ENCODE assay signal across 12 mouse cellular contexts in genomic region chr6:8472915-8473314, GRCm38 (mm10). TPM values are rescaled to one million over a fixed set of nuclear protein-coding genes. Genes with fewer than 3 reads are reported as not detected.
DNase-seq lines count a peak whose midpoint lies in the region; ATAC-seq and TF ChIP-seq lines count a peak whose summit lies in the region.
"Had no signal": no experiment of that assay in that cellular context is flagged by ENCODE, and none has a peak within 500 bp of the region (broad histone marks: within the 10 kb centered on the region; RNA-seq: fewer than 3 reads in every experiment).

No protein-coding gene starts in this region.

- no peaks in the 10 kb centered on the region for H3K36me3 ChIP-seq in intestine, embryonic 14.5 days (ENCODE audit: control insufficient read depth, insufficient read depth, low read length)
- no peaks in the 10 kb centered on the region for H3K36me3 ChIP-seq in intestine, postnatal 0 days (ENCODE audit: control insufficient read depth, insufficient read depth)
- no peaks in the 10 kb centered on the region for H3K36me3 ChIP-seq in heart, embryonic 16.5 days (ENCODE audit: control insufficient read depth, insufficient read depth)
- H3K36me3 ChIP-seq in lung, embryonic 15.5 days: no peaks in the 10 kb centered on the region
- H3K36me3 ChIP-seq in midbrain, embryonic 16.5 days (ENCODE audit: control insufficient read depth, insufficient read depth, low read length): no peaks in the 10 kb centered on the region
- H3K36me3 ChIP-seq in midbrain, postnatal 0 days (ENCODE audit: insufficient read depth, low read length): no peaks in the 10 kb centered on the region
- H3K36me3 ChIP-seq: hindbrain, embryonic 12.5 days; limb, embryonic 12.5 days had no signal

- no peaks in the 10 kb centered on the region for H3K9me3 ChIP-seq in intestine, embryonic 14.5 days (ENCODE audit: control insufficient read depth, low read length)
- no peaks in the 10 kb centered on the region for H3K9me3 ChIP-seq in intestine, postnatal 0 days (ENCODE audit: control insufficient read depth)
- peaks cover 2% of the 10 kb centered on the region; the same call in 1 of the 2 replicates for H3K9me3 ChIP-seq in heart, embryonic 16.5 days (replicated peaks; ENCODE audit: control insufficient read depth, low read length)
- no peaks in the 10 kb centered on the region for H3K9me3 ChIP-seq in lung, embryonic 15.5 days
- no peaks in the 10 kb centered on the region; the same call in 1 of the 2 replicates for H3K9me3 ChIP-seq in midbrain, embryonic 16.5 days (replicated peaks; ENCODE audit: control insufficient read depth, low read length, poor library complexity, severe bottlenecking)
- no peaks in the 10 kb centered on the region for H3K9me3 ChIP-seq in midbrain, postnatal 0 days (ENCODE audit: low read length)
- H3K9me3 ChIP-seq: hindbrain, embryonic 12.5 days; limb, embryonic 12.5 days had no signal

- no peak overlapping the region for H3K4me2 ChIP-seq in intestine, embryonic 14.5 days (ENCODE audit: low read length)
- H3K4me2 ChIP-seq in intestine, postnatal 0 days (replicated peaks; ENCODE audit: low read depth): no peak overlapping the region
- H3K4me2 ChIP-seq in heart, embryonic 16.5 days (ENCODE audit: low read depth, low read length): no peak overlapping the region
- H3K4me2 ChIP-seq in lung, embryonic 15.5 days: no peak overlapping the region; the same call in 1 of the 2 replicates
- no peak overlapping the region for H3K4me2 ChIP-seq in midbrain, embryonic 16.5 days (ENCODE audit: low read length)
- no peak overlapping the region for H3K4me2 ChIP-seq in midbrain, postnatal 0 days (ENCODE audit: low read depth, low read length, poor library complexity, severe bottlenecking)
- H3K4me2 ChIP-seq: hindbrain, embryonic 12.5 days; limb, embryonic 12.5 days had no signal

- no peak overlapping the region for H3K4me3 ChIP-seq in intestine, embryonic 14.5 days (ENCODE audit: low read depth, low read length)
- H3K4me3 ChIP-seq in intestine, postnatal 0 days (ENCODE audit: low read depth, low read length): no peak overlapping the region
- no peak overlapping the region for H3K4me3 ChIP-seq in heart, embryonic 16.5 days (ENCODE audit: low read length)
- H3K4me3 ChIP-seq in lung, embryonic 15.5 days: no peak overlapping the region
- no peak overlapping the region for H3K4me3 ChIP-seq in midbrain, embryonic 16.5 days (ENCODE audit: low read depth, low read length)
- H3K4me3 ChIP-seq in midbrain, postnatal 0 days (ENCODE audit: low read depth, low read length): no peak overlapping the region
- H3K4me3 ChIP-seq: hindbrain, embryonic 12.5 days; limb, embryonic 12.5 days; myocyte had no signal

- no peak overlapping the region for H3K9ac ChIP-seq in intestine, embryonic 14.5 days (ENCODE audit: low read length)
- H3K9ac ChIP-seq in intestine, postnatal 0 days (ENCODE audit: low read depth, low read length): no peak overlapping the region
- no peak overlapping the region for H3K9ac ChIP-seq in heart, embryonic 16.5 days (ENCODE audit: low read length)
- H3K9ac ChIP-seq in lung, embryonic 15.5 days: no peak overlapping the region
- H3K9ac ChIP-seq in midbrain, embryonic 16.5 days (ENCODE audit: low read depth, low read length): no peak overlapping the region
- no peak overlapping the region for H3K9ac ChIP-seq in midbrain, postnatal 0 days (replicated peaks; ENCODE audit: low read length, poor library complexity, severe bottlenecking)
- H3K9ac ChIP-seq: hindbrain, embryonic 12.5 days; limb, embryonic 12.5 days had no signal

- peaks cover 8% of the 10 kb centered on the region; the same call in 1 of the 2 replicates for H3K4me1 ChIP-seq in intestine, embryonic 14.5 days (replicated peaks; ENCODE audit: control insufficient read depth, insufficient read depth, low read length)
- H3K4me1 ChIP-seq in intestine, postnatal 0 days (replicated peaks; ENCODE audit: control insufficient read depth, insufficient read depth, low read length): peaks cover 3% of the 10 kb centered on the region; the same call in 1 of the 2 replicates
- peaks cover 17% of the 10 kb centered on the region for H3K4me1 ChIP-seq in heart, embryonic 16.5 days (ENCODE audit: control insufficient read depth, insufficient read depth, low read length)
- H3K4me1 ChIP-seq in lung, embryonic 15.5 days: peaks cover 52% of the 10 kb centered on the region
- no peaks in the 10 kb centered on the region for H3K4me1 ChIP-seq in midbrain, embryonic 16.5 days (ENCODE audit: control insufficient read depth, insufficient read depth, low read length)
- H3K4me1 ChIP-seq in midbrain, postnatal 0 days (ENCODE audit: insufficient read depth, low read length): no peaks in the 10 kb centered on the region
- H3K4me1 ChIP-seq: hindbrain, embryonic 12.5 days; limb, embryonic 12.5 days had no signal

- H3K27me3 ChIP-seq in intestine, embryonic 14.5 days (replicated peaks; ENCODE audit: control insufficient read depth, insufficient read depth, low read length): no peaks in the 10 kb centered on the region
- no peaks in the 10 kb centered on the region for H3K27me3 ChIP-seq in intestine, postnatal 0 days (replicated peaks; ENCODE audit: control insufficient read depth, insufficient read depth, low read length)
- H3K27me3 ChIP-seq in heart, embryonic 16.5 days (ENCODE audit: control insufficient read depth, insufficient read depth, low read length): no peaks in the 10 kb centered on the region
- H3K27me3 ChIP-seq in lung, embryonic 15.5 days: no peaks in the 10 kb centered on the region
- no peaks in the 10 kb centered on the region for H3K27me3 ChIP-seq in midbrain, embryonic 16.5 days (ENCODE audit: control insufficient read depth, insufficient read depth, low read depth, low read length)
- no peaks in the 10 kb centered on the region for H3K27me3 ChIP-seq in midbrain, postnatal 0 days (ENCODE audit: insufficient read depth, low read length)
- H3K27me3 ChIP-seq: hindbrain, embryonic 12.5 days; limb, embryonic 12.5 days had no signal

- peak overlapping the region; percentile 10; the same call in 1 of the 2 replicates for H3K27ac ChIP-seq in intestine, embryonic 14.5 days (ENCODE audit: low read depth)
- H3K27ac ChIP-seq in intestine, postnatal 0 days (ENCODE audit: low read depth, low read length): no peak overlapping the region
- peak overlapping the region; percentile 50 for H3K27ac ChIP-seq in heart, embryonic 16.5 days (ENCODE audit: low read length)
- peak overlapping the region; percentile 79 for H3K27ac ChIP-seq in lung, embryonic 15.5 days
- no peak overlapping the region for H3K27ac ChIP-seq in midbrain, embryonic 16.5 days (ENCODE audit: low read length)
- H3K27ac ChIP-seq in midbrain, postnatal 0 days (ENCODE audit: low read depth, low read length): no peak overlapping the region
- H3K27ac ChIP-seq: hindbrain, embryonic 12.5 days; limb, embryonic 12.5 days had no signal

- WGBS in intestine, embryonic 14.5 days: 44% methylated on average over 5 of the region's 5 CpGs
- WGBS in intestine, postnatal 0 days: 36% methylated on average over 5 of the region's 5 CpGs
- WGBS in heart, embryonic 16.5 days: 13% methylated on average over 5 of the region's 5 CpGs
- 6% methylated on average over 5 of the region's 5 CpGs for WGBS in lung, embryonic 15.5 days
- 80% methylated on average over 5 of the region's 5 CpGs for WGBS in midbrain, embryonic 16.5 days
- WGBS in midbrain, postnatal 0 days: 84% methylated on average over 5 of the region's 5 CpGs

- ATAC-seq in intestine, embryonic 14.5 days (replicated peaks; ENCODE audit: low FRiP score, low TSS enrichment, low read depth): no peak
- no peak for ATAC-seq in intestine, postnatal 0 days
- ATAC-seq in erythroid progenitor cell, adult 5-6 weeks (replicated peaks; ENCODE audit: low FRiP score, poor library complexity, severe bottlenecking): 0 out of 2 replicates have a peak, but pooled peaks have one; percentile 36
- peak; percentile 41; the same call in 1 of the 2 replicates for ATAC-seq in heart, embryonic 16.5 days (replicated peaks; ENCODE audit: extremely low read depth, insufficient read depth, low FRiP score)
- ATAC-seq in lung, embryonic 15.5 days (ENCODE audit: borderline replicate concordance, extremely low read depth, low FRiP score, low TSS enrichment): peak; percentile 68; the same call in 1 of the 2 replicates
- ATAC-seq in midbrain, embryonic 16.5 days: no peak
- ATAC-seq in midbrain, postnatal 0 days (ENCODE audit: low FRiP score): no peak

- DNase-seq in intestine, embryonic 14.5 days (ENCODE audit: low spot score): no peak
- no peak for DNase-seq in left cerebral cortex, adult 8-10 months (ENCODE audit: low spot score in 2 of 2)
- DNase-seq in midbrain, postnatal 0 days (ENCODE audit: low spot score): no peak
- DNase-seq: cerebellum, adult 18-20 months had no signal

- TF ChIP-seq CTCF in intestine, postnatal 0 days (IDR thresholded peaks at IDR 0.05; ENCODE audit: low read depth): no peak
- TF ChIP-seq CTCF in midbrain, postnatal 0 days (IDR thresholded peaks at IDR 0.05): no peak

RNA-seq across cellular contexts. Expression of gene Glcci1, which starts 36.5 kb away (rescaled TPM):
- polyA plus RNA-seq in intestine, embryonic 14.5 days (2014; fragmentation: Nextera tagmentation; extraction: Ambion mirVana): 8.0 and 8.5 TPM in 2 replicates
- 3.8 and 3.9 TPM in 2 replicates for polyA plus RNA-seq in intestine, postnatal 0 days (2015; fragmentation: Nextera tagmentation; extraction: Ambion mirVana)
- 8.4 and 39.6 TPM in 2 replicates for total RNA-seq in erythroid progenitor cell, adult 5-6 weeks (2015; ENCODE audit: low replicate concordance)
- total RNA-seq in erythroid progenitor cell, adult 5-6 weeks (2017; ENCODE audit: low replicate concordance): 5.5 and 7.3 TPM in 2 replicates
- 2.5 and 4.0 TPM in 2 replicates for polyA plus RNA-seq in heart, embryonic 16.5 days (2015; fragmentation: Nextera tagmentation; extraction: Ambion mirVana)
- polyA plus RNA-seq in lung, embryonic 15.5 days (2015; fragmentation: Nextera tagmentation; extraction: Ambion mirVana): 8.7 and 10.6 TPM in 2 replicates
- total RNA-seq in left cerebral cortex, adult 8-10 months (2022): 100 to 1,000 TPM; 157 to 192 (median 173) TPM
- 4.8 and 7.1 TPM in 2 replicates for polyA plus RNA-seq in midbrain, embryonic 16.5 days (2015; fragmentation: Nextera tagmentation; extraction: Ambion mirVana)
- 11.1 and 16.4 TPM in 2 replicates for total RNA-seq in midbrain, postnatal 0 days (2014; rRNA removed)
- polyA plus RNA-seq in midbrain, postnatal 0 days (2015; fragmentation: Nextera tagmentation; extraction: Ambion mirVana): 5.0 and 5.1 TPM in 2 replicates

Comparison
In these comparisons a context has a peak if more than half of its experiments do, and no peak if none do; other contexts are left out.
1. H3K27ac ChIP-seq: peak in intestine, embryonic 14.5 days (single experiment), heart, embryonic 16.5 days (single experiment) and lung, embryonic 15.5 days (single experiment); none in intestine, postnatal 0 days (single experiment), midbrain, embryonic 16.5 days (single experiment) and midbrain, postnatal 0 days (single experiment).
2. ATAC-seq: peak in erythroid progenitor cell, adult 5-6 weeks (single experiment), heart, embryonic 16.5 days (single experiment) and lung, embryonic 15.5 days (single experiment); none in intestine, embryonic 14.5 days (single experiment), intestine, postnatal 0 days (single experiment), midbrain, embryonic 16.5 days (single experiment) and midbrain, postnatal 0 days (single experiment).